Mouse (Mus musculus) cerebellum, adult 2 months (tissue): ENCODE measurements around the gene Mgam.

Source experiments
- CTCF ChIP-seq: fragments of 200-500 bp; IDR thresholded peaks from 2 replicates; pipeline ENCODE4 v1.5.1; 2011; ENCODE audit warnings: low read depth, mild to moderate bottlenecking, control low read depth, low read length, moderate library complexity, borderline replicate concordance; ENCODE audit not compliant: insufficient read depth
- POLR2A ChIP-seq: fragments of 200-500 bp; IDR thresholded peaks from 2 replicates; pipeline ENCODE4 v1.6.1; 2011; ENCODE audit warnings: low read length, control low read depth, borderline replicate concordance; ENCODE audit not compliant: insufficient read depth

DNA sequence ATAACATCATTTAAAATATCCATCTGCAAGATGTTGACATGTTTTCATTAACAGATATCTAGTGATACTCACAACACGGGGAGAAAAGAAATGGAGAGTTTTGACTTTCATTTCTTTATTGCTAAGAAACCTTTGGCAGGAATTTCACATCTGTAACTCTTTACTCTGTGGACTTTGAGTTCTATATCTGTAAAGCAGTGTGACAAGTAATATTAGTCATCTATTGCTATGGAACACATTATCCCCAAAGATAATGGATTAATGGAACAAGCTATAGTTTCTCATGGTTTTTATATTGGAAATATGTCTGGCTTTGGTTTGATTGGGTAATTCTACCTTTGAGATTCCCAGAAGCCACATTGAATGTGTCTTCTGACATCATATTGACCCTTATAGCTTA is 22.3 kb downstream of the Mgam start:
- TF ChIP-seq POLR2A (no peak), CTCF (no peak)
